Mouse (Mus musculus) limb, embryonic 11.5 days (tissue): ENCODE results near the gene Zfyve27. TPM values are rescaled to one million over a fixed set of nuclear protein-coding genes. Genes with fewer than 3 reads are reported as not detected.

ENCODE experiments used
- ATAC-seq: fragments of 200-750 bp; cut with Nextera tagmentation; 2 replicates; pipeline ENCODE4 v1.8.0; 2017; ENCODE audit warnings: low read depth; ENCODE audit not compliant: insufficient number of reproducible peaks, low FRiP score, low TSS enrichment
- DNase-seq: peaks from one replicate; pipeline ENCODE4 v3.0.0-alpha.2; 2015; ENCODE audit warnings: low spot score
- H3K27ac ChIP-seq: fragments of 300-500 bp; sonication (generic); replicated peaks from 2 replicates; pipeline ENCODE4 v1.5.1; 2014; ENCODE audit warnings: low read depth, mild to moderate bottlenecking, low read length
- H3K27me3 ChIP-seq: fragments of 300-500 bp; sonication (generic); 2 replicates; pipeline ENCODE4 v1.6.1; 2014; ENCODE audit warnings: mild to moderate bottlenecking, low read length, mixed read lengths; ENCODE audit not compliant: control insufficient read depth, insufficient read depth
- H3K36me3 ChIP-seq: fragments of 300-500 bp; sonication (generic); 2 replicates; pipeline ENCODE4 v1.6.1; 2014; ENCODE audit warnings: mild to moderate bottlenecking, low read length, moderate library complexity, mixed read lengths; ENCODE audit not compliant: control insufficient read depth, insufficient read depth
- H3K4me1 ChIP-seq: fragments of 300-500 bp; sonication (generic); 2 replicates; pipeline ENCODE4 v1.6.1; 2014; ENCODE audit warnings: low read length, mixed read lengths; ENCODE audit not compliant: control insufficient read depth, insufficient read depth
- H3K4me2 ChIP-seq: fragments of 300-500 bp; sonication (generic); 2 replicates; pipeline ENCODE4 v1.6.1; 2014; ENCODE audit warnings: low read depth, mild to moderate bottlenecking, moderate library complexity; ENCODE audit not compliant: severe bottlenecking
- H3K4me3 ChIP-seq: fragments of 300-500 bp; sonication (generic); 2 replicates; pipeline ENCODE4 v1.5.1; 2014; ENCODE audit warnings: low read depth, low read length
- H3K9ac ChIP-seq: fragments of 300-500 bp; sonication (generic); 2 replicates; pipeline ENCODE4 v1.6.1; 2014; ENCODE audit warnings: mild to moderate bottlenecking, low read length
- H3K9me3 ChIP-seq: fragments of 300-500 bp; sonication (generic); 2 replicates; pipeline ENCODE4 v1.6.1; 2016; ENCODE audit warnings: low read length; ENCODE audit not compliant: control insufficient read depth
- WGBS: fragments of 180-500 bp; shearing (Covaris S2); extraction: QIAGEN DNeasy Blood & Tissue Kit; methylation state at CpG from one replicate; pipeline ENCODE4 v1.1.7; 2014; 5-methylcytosine and 5-hydroxymethylcytosine counted together
- polyA plus RNA-seq: library from polyadenylated mRNA; unstranded; fragments of >200 nt; fragmentation: Nextera tagmentation; extraction: Ambion mirVana; gene quantifications from 2 replicates; pipeline ENCODE4 v1.2.1, GENCODE M21; 2014

Zfyve27 gene
- polyA plus RNA-seq, result 11.7 and 12.6 TPM in 2 replicates

DNA sequence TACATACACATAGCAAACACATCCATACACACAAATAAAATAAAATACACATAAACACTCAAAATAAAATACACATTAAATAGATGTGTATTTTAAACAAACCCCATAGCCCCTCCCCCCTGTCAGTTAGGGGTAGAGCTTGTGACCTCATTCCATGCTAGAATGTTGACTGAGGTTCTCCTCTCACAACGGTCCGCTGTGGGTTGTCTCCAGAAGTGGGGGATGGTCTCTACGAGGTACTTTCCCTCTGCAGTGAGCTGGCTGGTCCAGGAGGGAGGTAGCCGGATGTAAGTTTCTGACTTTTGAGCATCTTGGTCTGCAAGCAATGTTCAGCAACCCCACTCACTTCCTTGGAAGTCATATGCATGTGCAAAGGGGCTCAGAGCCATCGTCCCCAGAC lies at the start of gene Zfyve27:
Gene Zfyve27 (plus strand): TSS at position 188 of the 400 bp plus-strand sequence.
- 72% methylated on average over 5 of the region's 5 CpGs for WGBS
- Histone ChIP-seq H3K27ac (no peak within 1 kb of the TSS), H3K4me1 (no peaks in the 10 kb centered on the region), H3K27me3 (no peaks in the 10 kb centered on the region), H3K9me3 (no peaks in the 10 kb centered on the region), H3K9ac (no peak within 1 kb of the TSS), H3K4me3 (no peak within 1 kb of the TSS), H3K36me3 (no peaks in the 10 kb centered on the region), H3K4me2 (no peak within 1 kb of the TSS)
- ATAC-seq (no peak), DNase-seq (no peak)

- Histone ChIP-seq H3K36me3 (peaks cover 3% of the 10 kb centered on the region; the same call in 1 of the 2 replicates), H3K9me3 (no peaks in the 10 kb centered on the region), H3K27ac (no peak overlapping the region), H3K4me2 (no peak overlapping the region), H3K9ac (no peak overlapping the region), H3K4me1 (no peaks in the 10 kb centered on the region), H3K4me3 (no peak overlapping the region), H3K27me3 (no peaks in the 10 kb centered on the region)
- DNase-seq (no peak), ATAC-seq (no peak)
- 88% methylated on average over 4 of the region's 4 CpGs for WGBS
Observed at GRCm38 (mm10) chr19:42115783-42116335, 47.9 kb upstream of the Zfyve27 start.

DNA sequence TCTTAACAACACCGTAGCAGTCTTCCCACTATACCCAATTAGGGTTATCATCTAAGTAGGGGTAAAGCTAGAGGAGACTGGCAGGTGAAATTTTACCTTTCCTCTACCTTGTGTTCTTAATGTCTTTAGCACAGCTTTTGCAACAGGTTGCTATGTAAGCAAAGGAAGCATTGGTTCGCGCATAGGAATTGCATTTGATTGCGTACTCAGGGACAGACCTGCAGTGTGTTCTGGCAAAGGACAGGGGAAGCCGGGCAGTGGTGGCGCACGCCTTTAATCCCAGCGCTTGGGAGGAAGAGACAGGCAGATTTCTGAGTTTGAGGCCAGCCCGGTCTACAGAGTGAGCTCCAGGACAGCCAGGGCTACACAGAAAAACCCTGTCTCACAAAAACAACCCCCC lies 45.6 kb upstream of the Zfyve27 start:
- H3K4me3 ChIP-seq, result no peak overlapping the region
- H3K27me3 ChIP-seq, result no peaks in the 10 kb centered on the region
- H3K36me3 ChIP-seq, result peaks cover 10% of the 10 kb centered on the region; the same call in 1 of the 2 replicates
- H3K9ac ChIP-seq, result no peak overlapping the region
- WGBS, result 96% methylated on average over 9 of the region's 9 CpGs
- H3K4me2 ChIP-seq, result no peak overlapping the region
- ATAC-seq (no peak), DNase-seq (no peak)
- H3K9me3 ChIP-seq, result no peaks in the 10 kb centered on the region
- no peak overlapping the region for H3K27ac ChIP-seq
- H3K4me1 ChIP-seq, result no peaks in the 10 kb centered on the region

DNA sequence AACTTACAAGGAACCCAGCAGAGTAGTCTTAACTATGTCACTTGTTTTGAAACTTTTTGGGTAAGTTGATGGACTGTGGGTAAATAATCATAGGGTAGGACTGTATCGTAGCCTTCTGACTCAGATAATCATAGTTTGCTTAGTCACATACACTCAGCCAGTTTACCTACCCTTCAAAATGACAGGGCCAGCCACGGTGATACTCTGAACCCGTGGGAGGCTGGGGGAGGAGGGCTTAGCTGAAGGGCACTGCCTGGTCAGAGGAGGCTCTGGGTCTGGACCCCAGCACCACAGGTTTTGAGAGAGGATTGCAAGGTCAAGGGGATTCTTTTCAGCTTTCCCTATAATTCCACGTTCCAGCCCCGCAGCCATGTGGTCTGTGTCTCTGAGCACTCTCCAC lies 45.2 kb upstream of the Zfyve27 start:
- H3K27ac ChIP-seq, result no peak overlapping the region
- H3K9me3 ChIP-seq, result no peaks in the 10 kb centered on the region
- no peak overlapping the region for H3K4me3 ChIP-seq
- peaks cover 11% of the 10 kb centered on the region; the same call in 1 of the 2 replicates for H3K36me3 ChIP-seq
- H3K27me3 ChIP-seq, result no peaks in the 10 kb centered on the region
- no peak overlapping the region for H3K4me2 ChIP-seq
- DNase-seq (no peak), ATAC-seq (no peak)
- H3K9ac ChIP-seq, result no peak overlapping the region
- 87% methylated on average over 5 of the region's 5 CpGs for WGBS
- no peaks in the 10 kb centered on the region for H3K4me1 ChIP-seq

GRCm38 (mm10) chr19:42120451-42120850 lies 43.3 kb upstream of the Zfyve27 start:
- Histone ChIP-seq H3K4me2 (no peak overlapping the region), H3K36me3 (peaks cover 14% of the 10 kb centered on the region; the same call in 1 of the 2 replicates), H3K4me1 (no peaks in the 10 kb centered on the region), H3K27me3 (no peaks in the 10 kb centered on the region), H3K4me3 (no peak overlapping the region), H3K9me3 (no peaks in the 10 kb centered on the region), H3K9ac (no peak overlapping the region), H3K27ac (no peak overlapping the region)
- ATAC-seq (no peak), DNase-seq (no peak)
- WGBS, result 95% methylated on average over 8 of the region's 8 CpGs

GRCm38 (mm10) chr19:42124684-42125083 lies 39.1 kb upstream of the Zfyve27 start:
- H3K4me3 ChIP-seq, result no peak overlapping the region
- no peaks in the 10 kb centered on the region for H3K9me3 ChIP-seq
- H3K4me2 ChIP-seq, result no peak overlapping the region
- no peak for DNase-seq
- 88% methylated on average over 13 of the region's 13 CpGs for WGBS
- H3K9ac ChIP-seq, result no peak overlapping the region
- H3K36me3 ChIP-seq, result peaks cover 14% of the 10 kb centered on the region; the same call in 1 of the 2 replicates
- peaks cover 8% of the 10 kb centered on the region for H3K4me1 ChIP-seq
- no peaks in the 10 kb centered on the region for H3K27me3 ChIP-seq
- no peak overlapping the region for H3K27ac ChIP-seq
- no peak for ATAC-seq

DNA sequence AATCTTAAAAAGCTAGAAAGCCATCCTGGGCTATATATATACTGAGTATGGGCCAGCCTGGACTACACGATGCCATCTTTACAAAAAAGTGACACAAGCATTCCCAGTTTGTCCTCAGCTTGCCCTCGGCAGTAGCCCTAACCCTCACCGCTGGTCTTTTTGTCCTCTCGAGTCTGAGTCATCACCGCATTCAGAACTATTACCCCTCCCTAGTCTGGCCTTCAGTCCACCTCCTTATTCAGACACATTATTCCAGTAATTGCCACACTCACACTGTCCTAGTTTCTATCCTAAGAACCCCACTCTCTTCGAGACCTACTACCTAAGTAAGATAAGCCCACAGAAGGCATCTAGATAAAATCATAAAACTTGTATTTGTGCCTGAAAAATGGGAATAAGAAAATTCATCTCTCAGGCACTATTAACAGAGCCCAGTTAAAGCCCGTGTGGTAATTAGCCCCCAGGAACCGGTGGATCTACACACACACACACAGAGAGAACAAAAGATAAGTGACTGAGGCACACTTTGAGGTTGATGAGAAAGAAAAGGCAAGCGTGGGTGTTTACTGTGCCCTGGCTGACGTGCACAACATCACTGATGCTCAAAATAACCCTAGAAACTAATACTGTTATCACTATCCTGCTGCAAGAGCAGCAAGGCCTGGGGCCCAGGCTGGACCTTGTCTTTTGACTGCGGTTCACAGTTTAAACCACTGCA lies 38.1 kb upstream of the Zfyve27 start:
- 87% methylated on average over 11 of the region's 11 CpGs for WGBS

DNA sequence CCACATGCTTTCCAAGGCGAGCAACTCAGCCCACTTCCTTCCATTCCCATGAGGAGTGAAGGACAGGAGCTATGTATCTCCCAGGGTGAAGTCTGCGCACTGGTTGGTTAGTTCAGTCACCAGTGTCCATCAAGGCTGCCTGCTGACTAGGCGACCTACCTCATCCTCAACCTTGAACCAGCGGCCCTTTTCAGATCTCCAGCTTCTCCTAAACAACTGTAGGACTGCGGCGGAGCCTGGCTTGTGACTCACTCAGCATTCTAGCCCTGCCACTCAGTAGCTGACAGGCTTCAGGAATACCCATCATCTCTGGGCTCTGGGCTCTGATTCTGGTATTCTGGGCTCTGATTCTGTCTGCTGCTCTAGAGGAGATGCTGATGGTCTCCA lies 37.5 kb upstream of the Zfyve27 start:
- H3K4me2 ChIP-seq, result no peak overlapping the region
- no peaks in the 10 kb centered on the region for H3K27me3 ChIP-seq
- H3K9me3 ChIP-seq, result no peaks in the 10 kb centered on the region
- H3K4me1 ChIP-seq, result peaks cover 9% of the 10 kb centered on the region
- no peak overlapping the region for H3K27ac ChIP-seq
- H3K9ac ChIP-seq, result no peak overlapping the region
- WGBS, result 93% methylated on average over 6 of the region's 6 CpGs
- peaks cover 11% of the 10 kb centered on the region; the same call in 1 of the 2 replicates for H3K36me3 ChIP-seq
- no peak for ATAC-seq
- DNase-seq, result no peak
- H3K4me3 ChIP-seq, result no peak overlapping the region

More for the DNA sequence above, 38.1 kb upstream of the Zfyve27 start:
- no peak for DNase-seq
- H3K27me3 ChIP-seq, result no peaks in the 10 kb centered on the region
- H3K4me2 ChIP-seq, result no peak overlapping the region
- H3K36me3 ChIP-seq, result peaks cover 11% of the 10 kb centered on the region; the same call in 1 of the 2 replicates
- ATAC-seq, result no peak
- no peak overlapping the region for H3K4me3 ChIP-seq
- no peak overlapping the region for H3K27ac ChIP-seq
- H3K4me1 ChIP-seq, result peaks cover 9% of the 10 kb centered on the region
- no peaks in the 10 kb centered on the region for H3K9me3 ChIP-seq
- H3K9ac ChIP-seq, result no peak overlapping the region
